ENCODE assay signal across 11 mouse cellular contexts in genomic region chr6:94806481-94807160, GRCm38 (mm10).
DNase-seq lines count a peak whose midpoint lies in the region; ATAC-seq lines count a peak whose summit lies in the region.
"Had no signal": no experiment of that assay in that cellular context is flagged by ENCODE, and none has a peak within 500 bp of the region (broad histone marks: within the 10 kb centered on the region; RNA-seq: fewer than 3 reads in every experiment).

No protein-coding gene starts in this region.

- no peak overlapping the region for H3K9ac ChIP-seq in neural tube, embryonic 13.5 days
- H3K9ac ChIP-seq: liver, embryonic 13.5 days had no signal

- no peaks in the 10 kb centered on the region for H3K9me3 ChIP-seq in neural tube, embryonic 13.5 days
- H3K9me3 ChIP-seq: liver, embryonic 13.5 days had no signal

- ATAC-seq in neural tube, embryonic 13.5 days (ENCODE audit: low read depth) = no peak

- no peaks in the 10 kb centered on the region for H3K27me3 ChIP-seq in neural tube, embryonic 13.5 days
- H3K27me3 ChIP-seq: liver, embryonic 13.5 days had no signal

- 71% methylated on average over 12 of the region's 12 CpGs for WGBS in neural tube, embryonic 13.5 days

- no peak overlapping the region for H3K4me3 ChIP-seq in neural tube, embryonic 13.5 days
- H3K4me3 ChIP-seq: liver, embryonic 13.5 days had no signal

- H3K4me1 ChIP-seq in neural tube, embryonic 13.5 days (replicated peaks) = peaks cover 12% of the 10 kb centered on the region; the same call in 1 of the 2 replicates

- H3K27ac ChIP-seq in neural tube, embryonic 13.5 days (replicated peaks) = 0 out of 2 replicates have a peak overlapping the region, but pooled peaks have one; percentile 18
- H3K27ac ChIP-seq: liver, embryonic 13.5 days had no signal

- H3K4me2 ChIP-seq in neural tube, embryonic 13.5 days = no peak overlapping the region
- H3K4me2 ChIP-seq: liver, embryonic 13.5 days had no signal

- H3K36me3 ChIP-seq in neural tube, embryonic 13.5 days = no peaks in the 10 kb centered on the region
- H3K36me3 ChIP-seq: liver, embryonic 13.5 days had no signal

- DNase-seq in layer of hippocampus, adult 11-12 months (ENCODE audit: low spot score) = peak; percentile 13
- no peak for DNase-seq in layer of hippocampus, adult 9-10 months (ENCODE audit: low spot score)
- DNase-seq in embryo, embryonic 11.5 days (ENCODE audit: low read depth, low spot score) = peak; percentile 37
- DNase-seq in heart, adult 9 months (ENCODE audit: low spot score in 2 of 2) = peak; percentile 38 to 46
- no peak for DNase-seq in cerebellum, adult 8-10 months
- DNase-seq in adrenal gland, adult 8-10 months = no peak
- no peak for DNase-seq in layer of hippocampus, postnatal 14 days (ENCODE audit: low spot score in 2 of 2)
- DNase-seq: cerebellum, adult 11 months; liver, embryonic 13.5 days; thymus, postnatal 4 days had no signal

Comparison
In these comparisons a context has a peak if more than half of its experiments do, and no peak if none do; other contexts are left out.
1. DNase-seq: peak in layer of hippocampus, adult 11-12 months (single experiment), embryo, embryonic 11.5 days (single experiment) and heart, adult 9 months (2 of 2); none in layer of hippocampus, adult 9-10 months (single experiment), cerebellum, adult 8-10 months (single experiment), adrenal gland, adult 8-10 months (single experiment) and layer of hippocampus, postnatal 14 days (0 of 2).